Mouse (Mus musculus): ENCODE measurements around the gene Kcnmb3.
A peak's percentile ranks its signal among the peaks of the same experiment; 100 is the strongest.

Kcnmb3 gene

DNA sequence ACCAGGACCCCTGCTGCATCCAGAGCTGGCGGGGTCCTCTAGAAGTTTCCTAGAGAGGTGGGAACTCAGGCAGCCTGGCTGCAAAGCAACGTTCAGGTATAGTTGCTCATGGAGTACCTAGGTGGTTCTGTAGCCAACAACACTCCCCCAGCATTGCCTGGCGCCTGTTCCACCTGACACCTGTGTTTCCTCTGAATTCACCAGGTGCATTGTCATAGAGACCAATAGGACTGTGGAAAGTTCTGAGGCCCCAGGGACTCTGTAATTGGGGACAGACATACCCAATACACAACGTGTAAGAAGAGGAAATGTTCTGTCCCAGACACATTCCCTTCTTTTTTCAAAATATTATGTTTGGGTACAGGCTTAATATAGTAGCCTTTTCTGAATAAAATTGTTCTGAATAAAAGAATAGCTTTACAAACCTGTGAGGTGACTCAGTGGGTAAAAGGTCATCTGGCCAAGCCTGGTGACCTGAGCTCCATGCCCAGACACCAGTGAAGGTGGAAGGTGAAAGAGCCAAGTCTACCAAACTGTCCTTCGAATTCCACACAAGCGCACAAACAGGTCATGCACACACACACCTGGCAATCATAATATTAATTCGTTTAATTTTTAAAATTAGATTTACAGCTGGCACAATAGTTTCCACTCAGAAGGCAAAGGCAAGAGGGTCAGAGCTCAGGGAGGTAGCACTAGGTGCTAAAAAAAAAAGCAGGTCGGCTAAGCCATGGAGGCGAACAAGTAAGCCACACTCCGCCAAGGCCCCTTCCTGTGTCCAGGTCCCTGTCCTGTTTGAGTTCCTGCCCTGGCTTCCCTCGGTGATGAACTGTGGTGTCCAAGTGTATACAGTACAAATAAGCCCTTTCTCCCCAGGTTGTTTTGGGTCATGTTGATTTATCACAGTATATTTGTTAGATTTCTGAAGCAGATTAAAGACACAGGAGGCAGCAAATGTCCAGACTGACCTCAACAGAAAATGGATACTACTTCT, at the start of gene Kcnmb3:
Gene Kcnmb3, minus strand, starts transcription at position 135 of the 994 bp plus-strand sequence.
- DNase-seq (ENCODE audit: low spot score in 2 of 2): no peak

DNA sequence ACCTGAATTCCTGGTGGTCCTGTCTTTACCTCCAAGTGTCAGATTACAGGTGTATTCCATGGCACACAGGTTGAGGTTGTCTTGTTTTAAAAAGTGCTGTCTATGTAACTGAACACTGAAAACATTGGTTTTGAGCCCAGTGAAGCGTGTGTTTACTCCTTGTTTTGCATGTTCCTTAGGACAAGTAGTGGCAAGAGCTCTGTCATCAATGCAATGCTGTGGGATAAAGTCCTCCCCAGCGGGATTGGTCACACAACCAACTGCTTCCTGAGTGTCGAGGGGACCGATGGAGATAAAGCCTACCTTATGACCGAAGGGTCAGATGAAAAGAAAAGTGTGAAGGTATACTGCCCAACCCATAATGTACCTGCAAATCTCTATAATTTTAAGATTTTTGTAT, 46.1 kb upstream of the Kcnmb3 start:
- no peak for DNase-seq (ENCODE audit: low spot score in 2 of 2)

DNA sequence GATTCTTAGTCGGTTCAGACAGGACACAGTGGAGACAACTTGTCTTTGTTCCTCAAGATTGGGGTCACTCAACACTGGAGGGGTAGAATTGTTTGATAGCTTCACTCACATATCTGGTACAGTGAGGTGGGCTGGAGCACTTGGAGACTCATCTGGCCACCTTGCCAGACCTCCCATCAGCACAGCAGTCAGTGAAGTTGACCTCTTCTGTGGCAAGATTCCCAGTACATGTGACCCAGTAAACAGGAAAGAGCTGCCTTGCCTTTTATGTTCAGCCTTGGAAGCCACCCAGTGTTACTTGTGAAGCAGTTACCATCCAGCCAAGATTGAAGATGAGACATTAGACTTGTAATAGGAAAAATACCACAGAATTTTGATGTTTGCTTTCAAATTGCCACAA, 45.5 kb upstream of the Kcnmb3 start:
- peak; percentile 24 to 32 for DNase-seq (ENCODE audit: low spot score in 2 of 2)

DNA sequence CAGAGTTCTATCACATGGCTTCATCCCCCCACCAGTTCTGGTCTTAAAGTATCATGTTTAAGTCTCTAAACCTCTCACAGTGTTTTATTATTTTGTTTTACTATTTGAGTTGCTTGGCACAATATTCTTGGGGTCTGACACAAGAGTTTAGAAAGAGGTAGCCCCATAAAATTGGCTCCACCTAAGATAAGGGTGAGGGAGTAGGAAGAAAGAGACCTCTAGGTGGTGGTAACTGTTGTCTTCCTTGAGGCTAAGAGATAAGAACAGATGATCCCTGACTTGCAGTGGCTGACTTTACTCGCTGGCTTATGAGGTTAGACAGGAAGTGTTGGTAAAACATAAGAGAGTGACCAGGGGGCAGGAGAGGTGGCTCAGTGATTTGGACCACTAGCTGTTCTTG, 43.7 kb upstream of the Kcnmb3 start:
- no peak for DNase-seq (ENCODE audit: low spot score in 2 of 2)

DNA sequence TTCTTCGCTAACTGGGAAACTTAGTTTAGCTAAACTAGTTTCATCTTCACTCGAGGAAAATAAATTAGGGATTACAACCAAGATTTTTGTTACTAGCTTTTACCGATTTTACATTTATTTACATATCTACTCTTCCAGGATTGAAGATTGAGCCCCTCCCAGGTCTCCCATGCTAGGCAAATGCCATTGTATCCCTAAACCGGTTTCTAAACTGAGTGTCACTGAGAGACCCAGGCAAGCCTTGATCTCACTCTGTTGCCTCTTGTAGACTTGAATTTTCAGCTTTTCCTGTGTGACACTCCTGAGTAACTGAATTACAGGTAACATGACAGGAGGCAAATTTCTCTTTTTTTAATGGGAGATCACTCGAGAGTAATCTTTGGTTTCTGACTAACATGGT, 38.0 kb upstream of the Kcnmb3 start:
- no peak for DNase-seq (ENCODE audit: low spot score in 2 of 2)

DNA sequence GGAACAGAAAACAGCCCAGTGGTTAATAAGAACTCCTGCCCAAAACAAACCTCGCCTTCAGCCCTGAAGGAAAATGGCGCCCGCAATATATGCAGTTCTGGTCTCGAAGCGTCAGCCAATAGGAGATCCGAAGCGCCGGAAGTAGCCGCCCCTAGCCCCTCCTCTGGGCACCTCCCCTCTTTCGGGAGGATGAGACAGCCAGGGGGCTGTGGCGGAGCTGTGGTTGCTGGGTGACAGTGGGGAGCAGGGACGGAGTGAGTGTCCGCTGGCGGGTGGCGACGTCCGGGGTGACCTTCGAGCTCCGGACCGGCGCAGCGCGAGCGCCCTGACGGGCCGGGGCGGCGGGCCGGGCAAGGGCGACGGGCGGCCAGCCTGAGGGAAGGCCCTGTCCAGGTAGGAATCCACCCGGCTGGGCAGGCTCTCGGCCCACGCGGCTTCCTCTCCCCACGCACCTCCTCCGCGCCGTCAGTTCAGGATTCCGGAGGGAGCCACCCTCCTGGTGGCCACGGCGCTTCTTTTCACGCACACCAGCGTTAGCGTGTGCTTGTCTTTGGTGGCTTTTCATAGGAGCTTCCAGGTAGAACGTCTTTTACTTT, 37.4 kb upstream of the Kcnmb3 start, which contains the start of gene Mfn1:
Gene Mfn1, plus strand, starts transcription at position 163 of the 596 bp plus-strand sequence.
- peak; percentile 91 to 93 for DNase-seq (ENCODE audit: low spot score in 2 of 2)

DNA sequence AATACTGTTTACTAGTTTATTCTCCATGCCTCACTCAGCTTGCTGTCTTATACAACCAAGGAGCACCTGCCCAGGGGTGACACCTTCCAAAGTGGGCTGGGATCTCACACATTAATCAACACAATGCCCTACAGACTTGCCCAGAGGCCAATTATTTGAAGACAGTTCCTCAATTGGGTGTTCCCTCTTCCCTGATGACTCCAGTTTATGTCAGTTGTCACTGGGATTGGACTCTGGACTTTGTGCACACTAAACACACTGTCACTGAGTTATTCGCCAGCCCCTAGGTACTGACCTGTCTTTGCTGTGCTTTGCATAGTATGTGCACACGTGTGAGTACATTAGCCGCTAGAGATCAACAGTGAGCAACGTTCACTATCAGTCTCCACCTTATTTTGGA, 35.1 kb upstream of the Kcnmb3 start:
- DNase-seq (ENCODE audit: low spot score in 2 of 2): no peak

DNA sequence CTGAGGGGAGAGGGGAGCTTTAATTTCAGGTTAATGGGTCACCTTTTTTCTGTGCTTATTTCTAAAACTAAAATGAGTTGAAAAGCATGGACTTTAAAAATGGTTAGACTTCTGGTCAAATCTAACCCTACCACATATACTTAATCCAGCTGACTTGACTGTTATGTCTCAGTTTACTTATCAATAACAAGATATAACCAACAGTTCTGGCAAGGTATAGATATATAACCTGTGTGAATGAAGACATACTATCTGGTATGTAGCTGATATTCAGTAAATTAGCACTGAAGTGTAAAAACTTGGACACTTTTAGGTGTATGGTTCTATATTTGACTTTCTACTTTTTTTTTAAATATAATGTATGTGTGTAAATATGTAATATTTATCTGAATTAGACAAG, 21.5 kb upstream of the Kcnmb3 start:
- no peak for DNase-seq (ENCODE audit: low spot score in 2 of 2)

DNA sequence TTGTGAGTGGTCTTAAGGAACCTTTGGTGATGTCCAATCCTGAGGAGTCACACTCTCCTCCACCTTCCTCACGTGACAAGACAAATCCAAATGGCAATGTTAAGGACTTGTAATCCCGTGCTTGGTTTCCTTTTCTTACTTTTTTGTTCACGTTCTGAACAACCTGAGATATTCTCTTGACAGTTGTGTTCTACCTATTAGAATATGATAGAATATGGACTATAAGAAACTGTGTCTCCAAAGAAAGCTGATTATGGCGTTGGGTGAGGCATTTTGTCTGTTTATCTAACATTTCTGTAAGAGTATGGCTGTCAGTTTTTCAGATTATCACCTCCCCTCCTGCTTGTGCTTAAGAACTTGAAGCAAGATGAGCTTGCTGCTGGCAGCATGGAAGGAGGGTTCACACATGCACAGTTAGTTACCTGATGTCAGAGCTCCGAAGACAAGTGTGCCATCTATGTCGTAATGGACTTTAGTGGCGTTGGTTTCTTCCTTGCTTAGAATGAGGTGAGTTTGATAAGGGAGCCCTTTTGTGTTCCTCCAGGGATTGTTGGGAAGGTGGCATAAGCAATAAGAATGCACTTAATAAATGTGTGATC, 20.8 kb upstream of the Kcnmb3 start:
- DNase-seq (ENCODE audit: low spot score in 2 of 2): no peak

DNA sequence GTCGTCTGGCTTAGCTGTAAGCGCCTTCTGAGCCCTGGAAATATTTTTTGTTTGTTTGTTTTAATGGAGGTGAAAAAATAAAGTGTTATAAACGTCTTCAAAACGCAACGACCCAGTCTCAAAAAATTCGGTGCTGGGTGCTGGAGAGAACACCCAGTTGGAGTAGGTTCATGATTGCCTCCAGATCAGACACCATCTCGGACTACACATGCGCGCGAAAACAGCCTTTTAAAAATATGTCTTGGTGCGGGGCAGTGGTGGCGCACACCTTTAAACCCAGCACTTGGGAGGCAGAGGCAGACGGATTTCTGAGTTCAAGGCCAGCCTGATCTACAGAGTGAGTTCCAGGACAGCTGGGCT, 19.1 kb upstream of the Kcnmb3 start:
- peak in 1 of 2 experiments; percentile 20 for DNase-seq (ENCODE audit: low spot score in 2 of 2)

DNA sequence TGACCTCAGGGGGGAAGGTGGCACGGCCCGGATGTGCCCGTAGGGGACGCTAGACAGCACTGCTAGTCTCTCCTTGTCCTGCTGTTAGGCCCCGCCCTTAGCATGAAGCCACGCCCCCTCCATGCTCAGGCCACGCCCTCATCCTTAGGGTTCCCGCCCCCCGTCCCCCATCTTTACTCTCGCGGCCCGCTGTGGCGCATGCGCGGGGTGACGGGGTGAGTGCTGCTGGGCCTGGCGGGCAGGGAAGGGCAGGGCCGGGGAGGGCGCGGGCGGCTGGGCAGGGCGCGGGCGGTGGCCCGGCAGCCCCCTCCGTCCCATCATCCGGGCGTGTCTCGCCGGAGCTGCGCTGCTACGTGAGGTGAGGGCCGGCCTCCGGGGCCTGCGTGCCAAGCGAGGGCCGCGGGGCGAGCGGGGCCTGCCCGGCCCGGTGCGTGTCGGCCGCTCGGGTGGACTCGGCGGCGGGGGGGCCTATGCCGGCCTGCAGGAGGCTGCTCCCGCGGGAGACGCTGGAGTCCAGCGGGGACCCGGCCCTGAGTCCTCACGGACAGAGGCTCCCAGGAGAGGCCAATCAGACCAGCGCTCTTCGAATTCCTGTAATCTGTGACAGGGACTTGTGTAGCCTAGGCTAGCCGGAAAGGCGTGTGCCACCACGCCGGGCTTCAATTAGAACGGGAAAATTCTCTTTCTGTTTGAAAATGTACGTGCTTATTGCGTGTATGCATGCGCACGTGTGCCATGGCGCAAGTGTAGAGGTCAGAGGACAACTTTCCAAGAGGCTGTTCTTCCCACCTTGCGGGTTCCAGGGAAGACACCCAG, 18.6 kb upstream of the Kcnmb3 start:
- DNase-seq (ENCODE audit: low spot score in 2 of 2): peak; percentile 88 to 89

DNA sequence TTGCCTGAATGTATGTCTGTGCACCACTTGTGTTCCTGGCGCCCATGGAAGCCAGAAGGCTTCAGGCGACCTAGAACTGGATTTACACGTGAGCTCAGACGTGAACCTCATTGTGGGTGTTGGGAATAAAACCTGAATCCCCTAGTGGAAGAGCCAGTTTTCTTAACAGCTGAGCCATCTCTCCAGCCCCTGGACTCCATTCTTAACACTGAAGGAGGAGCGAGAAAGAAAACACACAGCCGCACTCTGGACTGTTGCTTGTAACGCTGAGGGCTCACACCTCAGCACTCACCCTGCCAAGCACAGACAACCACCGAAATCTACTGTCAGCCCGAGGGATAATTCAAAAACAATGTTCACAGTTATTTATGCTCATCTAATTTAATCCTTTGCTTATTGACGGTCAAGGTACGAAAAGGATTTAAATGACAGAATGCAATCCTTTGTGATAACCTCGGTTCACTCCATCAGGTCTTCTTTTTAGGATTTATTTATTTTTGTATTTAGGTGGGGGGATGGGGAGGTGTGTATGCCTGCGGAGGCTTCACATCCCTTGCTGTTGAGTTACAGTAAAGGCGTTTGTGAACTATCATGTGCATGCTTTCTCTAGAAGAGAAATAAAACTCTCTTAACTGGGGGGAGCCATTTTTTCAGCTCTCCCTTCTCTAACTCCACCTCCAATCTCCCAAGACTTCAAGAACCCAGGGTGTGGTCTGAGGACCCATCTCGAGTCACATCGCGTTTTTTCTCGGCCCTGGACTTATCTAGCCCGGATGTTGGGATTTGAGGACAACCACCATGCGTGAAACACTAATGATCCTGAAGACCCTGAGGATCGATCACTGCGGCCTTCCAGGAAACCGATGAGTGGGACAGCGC, 17.7 kb upstream of the Kcnmb3 start, which contains the start of gene Zfp639:
Gene Zfp639, plus strand, starts transcription at position 764 of the 879 bp plus-strand sequence.
- DNase-seq (ENCODE audit: low spot score in 2 of 2): no peak

DNA sequence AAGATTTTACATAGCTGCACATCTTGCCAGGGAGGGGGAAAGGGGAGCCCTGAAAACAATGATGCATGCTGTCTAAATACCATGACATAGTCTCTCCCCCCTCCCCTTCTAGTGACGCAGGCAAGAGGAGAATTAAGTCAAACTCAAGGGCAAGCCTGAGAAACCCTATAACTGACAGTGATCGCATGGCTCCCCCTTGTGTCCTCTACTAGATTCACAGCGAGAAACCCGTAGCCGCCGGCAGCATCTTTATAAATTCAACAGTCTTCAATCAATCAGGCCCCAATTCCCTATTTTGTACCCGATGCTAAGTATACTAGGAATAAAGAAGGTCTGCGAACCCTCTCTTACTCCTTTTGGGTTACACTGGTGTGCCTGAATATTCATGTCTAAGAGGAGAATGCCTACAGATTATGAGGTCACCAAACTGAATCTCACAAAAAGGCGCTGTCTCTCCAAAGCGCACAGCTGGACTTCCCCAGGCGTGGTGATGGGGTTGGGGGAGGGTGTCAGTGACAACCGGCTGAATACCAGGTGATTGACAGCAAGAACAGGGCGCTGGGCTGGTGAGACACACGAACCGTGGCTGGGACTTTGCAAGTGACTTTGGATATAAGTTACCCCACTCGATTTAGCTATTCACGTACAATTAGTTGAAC, 16.8 kb upstream of the Kcnmb3 start:
- DNase-seq (ENCODE audit: low spot score in 2 of 2): peak; percentile 46 to 58

DNA sequence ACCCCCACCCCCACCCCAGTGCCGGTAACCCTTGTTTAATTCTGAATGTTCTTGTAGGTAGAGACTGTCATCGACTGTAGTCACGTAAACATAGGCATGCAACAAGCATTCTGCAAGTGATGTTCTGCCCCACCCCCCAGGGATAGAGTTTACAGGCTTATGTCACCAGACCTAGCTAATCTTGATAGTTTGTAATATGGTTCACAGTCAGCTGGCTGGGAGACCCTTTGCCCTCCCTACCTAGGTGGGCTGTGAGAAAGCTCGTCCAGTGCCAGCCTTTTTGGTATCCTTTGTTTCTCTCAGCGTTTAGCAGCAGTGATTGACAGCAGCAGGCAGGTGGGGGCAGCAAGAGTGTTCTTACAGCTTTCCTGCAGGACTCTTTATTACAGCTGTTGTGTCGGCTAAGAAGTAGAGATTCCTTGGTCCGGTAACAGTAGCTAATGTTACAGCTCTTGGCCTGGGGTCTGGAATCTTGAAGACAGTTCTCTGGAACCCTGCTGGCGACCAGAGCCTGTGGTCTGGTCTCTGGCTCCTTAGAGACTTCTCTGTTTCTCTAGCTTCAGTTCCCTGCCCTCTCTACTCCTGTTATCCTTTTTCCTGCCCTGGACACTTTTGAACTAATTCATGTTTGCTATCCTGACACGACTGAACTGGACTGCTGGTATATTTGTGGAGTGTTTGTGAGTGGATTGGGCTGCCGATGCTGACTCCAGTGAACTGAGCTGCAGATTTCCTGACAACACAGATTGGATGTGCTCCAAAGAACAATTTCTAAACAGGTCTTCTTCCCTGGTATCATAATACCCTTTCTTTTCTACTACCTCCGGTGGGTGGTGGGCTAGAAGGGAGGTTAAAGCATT, 14.6 kb upstream of the Kcnmb3 start:
- no peak for DNase-seq (ENCODE audit: low spot score in 2 of 2)

DNA sequence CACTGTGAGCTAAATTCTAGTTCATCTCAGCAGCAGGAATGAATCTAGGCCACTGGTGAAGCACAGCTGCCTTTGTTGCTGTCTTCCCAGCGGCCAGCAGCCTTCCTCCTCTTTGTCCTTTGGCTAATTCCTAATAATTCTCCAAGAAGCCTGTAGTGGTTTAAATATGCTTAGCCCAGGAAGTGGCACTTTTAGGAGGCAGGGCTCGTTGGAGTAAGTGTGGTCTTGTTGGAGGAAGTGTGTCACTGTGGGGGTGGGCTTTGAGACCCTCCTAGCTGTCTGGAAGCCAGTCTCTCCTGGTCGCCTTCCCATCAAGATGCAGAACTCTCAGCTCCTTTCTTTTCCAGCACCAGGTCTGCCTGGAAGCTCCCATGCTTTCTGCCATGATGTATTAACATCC, 13.8 kb upstream of the Kcnmb3 start:
- DNase-seq (ENCODE audit: low spot score in 2 of 2): no peak

DNA sequence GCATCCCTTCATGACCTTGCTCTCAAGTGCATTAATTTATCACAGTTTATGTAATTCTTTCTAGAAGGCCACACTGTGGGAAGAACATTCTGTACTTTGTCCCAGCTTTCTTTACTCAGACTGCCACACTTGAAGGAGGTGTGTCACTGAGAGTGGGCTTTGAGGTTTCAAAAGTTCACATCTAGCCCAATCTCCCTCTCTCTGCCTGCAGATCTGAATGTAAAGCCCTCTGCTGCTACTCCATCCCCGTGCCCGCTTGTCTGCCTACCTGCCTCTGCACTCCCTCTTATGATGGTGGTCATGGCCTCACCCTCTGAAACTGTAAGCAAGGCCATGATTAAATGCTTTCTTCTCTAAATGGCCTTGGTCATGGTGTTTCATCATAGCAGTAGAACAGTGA, 8.3 kb upstream of the Kcnmb3 start:
- no peak for DNase-seq (ENCODE audit: low spot score in 2 of 2)

DNA sequence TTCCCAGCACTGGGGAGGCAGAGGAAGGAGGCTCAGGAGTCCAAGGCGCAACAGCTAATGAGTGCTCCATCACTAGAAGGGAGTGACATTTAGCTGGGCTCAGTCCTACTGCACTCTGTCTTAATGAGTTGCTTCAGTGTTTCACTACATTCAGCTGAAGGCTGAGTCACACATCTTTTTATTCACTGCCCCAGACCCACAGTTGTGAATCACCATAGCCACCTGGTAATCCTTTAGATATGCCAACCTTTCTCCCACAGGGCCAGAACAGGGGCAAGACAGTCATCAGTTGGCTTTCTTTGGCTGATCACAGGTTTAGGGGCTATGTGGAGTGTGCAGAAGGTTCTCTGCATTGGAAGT, 4.7 kb upstream of the Kcnmb3 start:
- DNase-seq (ENCODE audit: low spot score in 2 of 2): no peak

DNA sequence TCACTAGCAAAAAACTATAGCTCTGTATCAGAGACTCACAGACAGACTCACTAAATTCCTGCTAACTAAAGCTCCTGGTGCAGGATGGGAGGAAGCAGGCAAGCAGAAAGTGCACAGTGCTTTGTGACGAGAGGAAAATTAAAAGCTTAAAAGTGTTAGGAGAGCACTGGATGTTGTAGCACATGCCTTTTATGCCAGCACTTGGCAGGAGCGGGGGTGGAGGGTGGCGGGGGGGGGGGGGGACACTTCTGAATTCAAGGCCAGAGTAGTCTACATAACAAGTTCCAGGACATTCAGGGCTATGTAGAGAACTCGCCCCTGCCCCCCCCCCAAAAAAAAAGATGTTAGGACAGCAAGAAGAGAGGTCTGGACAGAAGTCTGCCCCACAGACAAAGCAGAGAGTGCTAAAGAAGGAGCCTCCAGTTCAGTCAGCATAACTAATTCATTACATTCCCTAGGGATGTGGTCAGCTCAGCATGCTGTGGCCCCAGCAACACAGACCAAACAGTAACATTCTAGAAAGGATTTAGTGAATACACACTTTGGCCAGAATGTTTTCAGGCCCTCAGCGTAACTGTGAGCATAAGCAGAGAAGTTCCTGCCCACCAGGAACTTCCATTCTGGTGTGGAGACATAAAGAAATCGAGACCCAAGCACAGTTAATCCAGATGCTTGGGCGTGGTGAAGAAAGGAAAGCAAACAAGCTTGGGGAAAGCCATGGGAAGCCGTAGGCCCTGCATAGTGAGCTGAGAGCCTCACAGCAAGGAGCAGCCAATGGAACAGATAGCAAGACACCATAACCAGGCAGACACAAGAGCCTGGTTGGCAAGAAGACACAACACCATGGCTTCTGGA, 4.1 kb upstream of the Kcnmb3 start:
- DNase-seq (ENCODE audit: low spot score in 2 of 2): no peak
